Comparison of ENCODE assay signal across 8 mouse cellular contexts in genomic region chr3:95042166-95042837, GRCm38 (mm10). TPM values are rescaled to one million over a fixed set of nuclear protein-coding genes. Genes with fewer than 3 reads are reported as not detected.
A peak's percentile ranks its signal among the peaks of the same experiment; 100 is the strongest.
DNase-seq lines count a peak whose midpoint lies in the region; ATAC-seq and TF ChIP-seq lines count a peak whose summit lies in the region.

Psmd4 (minus strand) TSS chr3:95042614.

- no peak for TF ChIP-seq CTCF in gastrocnemius, adult 2 months (IDR thresholded peaks at IDR 0.05)
- no peak for TF ChIP-seq CTCF in hindbrain, postnatal 0 days (IDR thresholded peaks at IDR 0.05; ENCODE audit: low read depth)
- TF ChIP-seq CTCF in left cerebral cortex, adult 2 months (IDR thresholded peaks at IDR 0.05), result no peak

- peak; percentile 98 for ATAC-seq in common myeloid progenitor, adult 5-6 weeks (replicated peaks; ENCODE audit: low read depth, poor library complexity, severe bottlenecking)
- peak; percentile 99 for ATAC-seq in hindbrain, postnatal 0 days
- ATAC-seq in megakaryocyte, adult 5-6 weeks (ENCODE audit: poor library complexity, severe bottlenecking), result peak; percentile 98

- H3K27me3 ChIP-seq in hindbrain, postnatal 0 days (ENCODE audit: insufficient read depth, low read length), result no peaks in the 10 kb centered on the region

- H3K4me1 ChIP-seq in hindbrain, postnatal 0 days (ENCODE audit: insufficient read depth, low read length), result peaks cover 6% of the 10 kb centered on the region; the same call in 1 of the 2 replicates

- DNase-seq in ZHBTc4 (ENCODE audit: low read depth, low spot score), result peak; percentile 99
- DNase-seq in gastrocnemius, adult 2 months, result peak; percentile 98
- peak; percentile 98 for DNase-seq in hindbrain, postnatal 0 days (ENCODE audit: low spot score)
- peak; percentile 97 to 98 for DNase-seq in left cerebral cortex, adult 2 months (ENCODE audit: extremely low spot score in 1 of 2, low spot score in 2 of 2)
- peak; percentile 99 to 100 for DNase-seq in right cerebral cortex, adult 2 months (ENCODE audit: low spot score in 2 of 2)
- DNase-seq in urinary bladder, postnatal 14 days (ENCODE audit: low spot score), result peak; percentile 98

- WGBS in hindbrain, postnatal 0 days, result 0% methylated on average over 36 of the region's 36 CpGs

- H3K4me3 ChIP-seq in gastrocnemius, adult 2 months, result peak within 1 kb of the TSS; percentile 98
- H3K4me3 ChIP-seq in hindbrain, postnatal 0 days (ENCODE audit: low read length), result peak within 1 kb of the TSS; percentile 86
- peak within 1 kb of the TSS; percentile 87 for H3K4me3 ChIP-seq in left cerebral cortex, adult 2 months

- no peaks in the 10 kb centered on the region for H3K9me3 ChIP-seq in hindbrain, postnatal 0 days (ENCODE audit: low read length)

- peaks cover 4% of the 10 kb centered on the region; the same call in 1 of the 2 replicates for H3K36me3 ChIP-seq in hindbrain, postnatal 0 days (ENCODE audit: insufficient read depth, low read length)

- intact Hi-C loops in gastrocnemius, adult 2 months (cut with DNase I), result no loop called here
- intact Hi-C loops in left cerebral cortex, adult 2 months (cut with DNase I), result no loop called here

- H3K4me2 ChIP-seq in hindbrain, postnatal 0 days (ENCODE audit: low read depth, low read length), result peak within 1 kb of the TSS; percentile 73

- peak within 1 kb of the TSS; percentile 92 for H3K27ac ChIP-seq in gastrocnemius, adult 2 months
- H3K27ac ChIP-seq in hindbrain, postnatal 0 days, result peak within 1 kb of the TSS; percentile 65
- peak within 1 kb of the TSS; percentile 89 for H3K27ac ChIP-seq in left cerebral cortex, adult 2 months

- peak within 1 kb of the TSS; percentile 81 for H3K9ac ChIP-seq in hindbrain, postnatal 0 days (replicated peaks; ENCODE audit: low read length)

RNA-seq across cellular contexts. Expression of gene Psmd4, which starts in this region (rescaled TPM):
- total RNA-seq in common myeloid progenitor, adult 5-6 weeks (2017), result 210 and 232 TPM in 2 replicates
- 100 to 1,000 TPM; 164 to 237 TPM for total RNA-seq in gastrocnemius, adult 2 months (2021)
- 208 and 210 TPM in 2 replicates for total RNA-seq in hindbrain, postnatal 0 days (2014; rRNA removed)
- 267 and 272 TPM in 2 replicates for polyA plus RNA-seq in hindbrain, postnatal 0 days (2015; fragmentation: Nextera tagmentation; extraction: Ambion mirVana)
- 100 to 1,000 TPM; 156 to 164 TPM for total RNA-seq in left cerebral cortex, adult 2 months (2021)
- 80.0 and 91.9 TPM in 2 replicates for total RNA-seq in megakaryocyte, adult 5-6 weeks (2015)
- total RNA-seq in megakaryocyte, adult 5-6 weeks (2017), result 224 and 226 TPM in 2 replicates

Comparison
In these comparisons a context has a peak if more than half of its experiments do, and no peak if none do; other contexts are left out.
1. Peak in every context shown above with its lines: DNase-seq, ATAC-seq, H3K4me3 ChIP-seq and H3K27ac ChIP-seq.